Mouse (Mus musculus) thymus, adult 2 months (tissue): ENCODE data around the gene Pth2. TPM values are rescaled to one million over a fixed set of nuclear protein-coding genes. Genes with fewer than 3 reads are reported as not detected.

Experiments
- DNase-seq: peaks from one replicate; pipeline ENCODE4 v3.0.0; 2021
- H3K27ac ChIP-seq: fragments of 200-500 bp; 2 replicates; pipeline ENCODE4 v1.5.1; 2012; ENCODE audit warnings: low read length, control low read depth; ENCODE audit not compliant: control insufficient read depth, insufficient read depth
- H3K27me3 ChIP-seq: fragments of 200-500 bp; 2 replicates; pipeline ENCODE4 v1.6.1; 2012; ENCODE audit warnings: mild to moderate bottlenecking, low read length, moderate library complexity, mixed read lengths; ENCODE audit not compliant: control insufficient read depth, insufficient read depth
- H3K36me3 ChIP-seq: fragments of 200-500 bp; 2 replicates; pipeline ENCODE4 v1.6.1; 2012; ENCODE audit warnings: mild to moderate bottlenecking, low read length, moderate library complexity; ENCODE audit not compliant: control insufficient read depth, insufficient read depth
- H3K4me1 ChIP-seq: fragments of 200-500 bp; replicated peaks from 2 replicates; pipeline ENCODE4 v1.6.1; 2012; ENCODE audit warnings: low read length; ENCODE audit not compliant: control insufficient read depth, insufficient read depth
- H3K4me3 ChIP-seq: fragments of 200-500 bp; 2 replicates; pipeline ENCODE4 v1.5.1; 2012; ENCODE audit warnings: mild to moderate bottlenecking, low read length, control low read depth, moderate library complexity; ENCODE audit not compliant: control insufficient read depth, insufficient read depth
- CTCF ChIP-seq: fragments of 200-500 bp; IDR thresholded peaks from 2 replicates; pipeline ENCODE4 v1.5.1; 2012; ENCODE audit warnings: mild to moderate bottlenecking, control low read depth, low read length, moderate library complexity, borderline replicate concordance; ENCODE audit not compliant: control insufficient read depth, poor library complexity, insufficient read depth; ENCODE audit errors: extremely low read depth
- POLR2A ChIP-seq: fragments of 200-500 bp; IDR thresholded peaks from 2 replicates; pipeline ENCODE4 v1.6.1; 2012; ENCODE audit warnings: mild to moderate bottlenecking, low read length, control low read depth, moderate library complexity; ENCODE audit not compliant: control insufficient read depth, poor library complexity, insufficient read depth; ENCODE audit errors: extremely low read depth
- WGBS: fragments of 180-500 bp; shearing (Covaris S2); methylation state at CpG from one replicate; pipeline ENCODE4 v1.1.7; 2018; 5-methylcytosine and 5-hydroxymethylcytosine counted together
- polyA plus RNA-seq: library from polyadenylated mRNA; depleted of rRNA; stranded (reverse); fragments of >200 nt; gene quantifications from 2 replicates; pipeline ENCODE4 v1.2.3, GENCODE M21; 2012; rRNA removed

Pth2 gene
- not detected in 2 replicates for polyA plus RNA-seq

- H3K4me3 ChIP-seq, result no peak within 1 kb of the TSS
- WGBS, result 38% methylated on average over 20 of the region's 20 CpGs
- H3K4me1 ChIP-seq, result peaks cover 6% of the 10 kb centered on the region; the same call in 1 of the 2 replicates
- H3K27ac ChIP-seq, result no peak within 1 kb of the TSS
- no peak for DNase-seq
- TF ChIP-seq CTCF (no peak), POLR2A (no peak)
- H3K36me3 ChIP-seq, result no peaks in the 10 kb centered on the region
- H3K27me3 ChIP-seq, result peaks cover 27% of the 10 kb centered on the region
Measured at GRCm38 (mm10) chr7:45180896-45181477, at the start of gene Pth2. Gene Pth2 (plus strand): TSS chr7:45180995.

- Histone ChIP-seq H3K4me1 (peaks cover 42% of the 10 kb centered on the region), H3K36me3 (peaks cover 5% of the 10 kb centered on the region), H3K27ac (no peak overlapping the region), H3K4me3 (no peak overlapping the region), H3K27me3 (no peaks in the 10 kb centered on the region)
- 98% methylated on average over 11 of the region's 11 CpGs for WGBS
- no peak for DNase-seq
- no peak for TF ChIP-seq POLR2A
- TF ChIP-seq CTCF, result no peak
Measured at GRCm38 (mm10) chr7:45131850-45132249, 48.9 kb upstream of the Pth2 start.

- DNase-seq, result no peak
- no peak overlapping the region for H3K27ac ChIP-seq
- H3K27me3 ChIP-seq, result no peaks in the 10 kb centered on the region
- no peak overlapping the region for H3K4me3 ChIP-seq
- peaks cover 48% of the 10 kb centered on the region for H3K4me1 ChIP-seq
- no peak for TF ChIP-seq POLR2A
- WGBS, result 92% methylated on average over 8 of the region's 8 CpGs
- H3K36me3 ChIP-seq, result no peaks in the 10 kb centered on the region
Measured at GRCm38 (mm10) chr7:45133446-45134159, 47.2 kb upstream of the Pth2 start.

- no peak for DNase-seq
- peaks cover 45% of the 10 kb centered on the region for H3K4me1 ChIP-seq
- no peak for TF ChIP-seq POLR2A
- no peak for TF ChIP-seq CTCF
- no peak overlapping the region for H3K4me3 ChIP-seq
- H3K27ac ChIP-seq, result no peak overlapping the region
- H3K36me3 ChIP-seq, result no peaks in the 10 kb centered on the region
- 33% methylated on average over 12 of the region's 12 CpGs for WGBS
- no peaks in the 10 kb centered on the region for H3K27me3 ChIP-seq
Measured at GRCm38 (mm10) chr7:45134544-45135026, 46.2 kb upstream of the Pth2 start.

GRCm38 (mm10) chr7:45135370-45135769 lies 45.4 kb upstream of the Pth2 start:
- Histone ChIP-seq H3K4me1 (peaks cover 51% of the 10 kb centered on the region), H3K27me3 (no peaks in the 10 kb centered on the region), H3K4me3 (peak overlapping the region; percentile 41), H3K27ac (peak overlapping the region; percentile 64), H3K36me3 (no peaks in the 10 kb centered on the region)
- DNase-seq, result no peak
- WGBS, result 31% methylated on average over 3 of the region's 3 CpGs
- TF ChIP-seq CTCF, result no peak
- no peak for TF ChIP-seq POLR2A

GRCm38 (mm10) chr7:45135993-45136567 lies 44.7 kb upstream of the Pth2 start, which contains the start of the genes Gm45713 and Flt3l:
Gene Gm45713 (minus strand): TSS chr7:45136231.
Gene Flt3l (minus strand): TSS chr7:45136432.
- Histone ChIP-seq H3K36me3 (no peaks in the 10 kb centered on the region), H3K27me3 (no peaks in the 10 kb centered on the region), H3K4me1 (peaks cover 51% of the 10 kb centered on the region), H3K27ac (peak within 1 kb of the TSS; percentile 95), H3K4me3 (peak within 1 kb of the TSS; percentile 89)
- TF ChIP-seq CTCF, result peak; percentile 96
- 0 out of 2 replicates have a peak, but pooled peaks have one; percentile 36 for TF ChIP-seq POLR2A
- peak; percentile 89 for DNase-seq
- WGBS, result under 1% methylated on average over 29 of the region's 29 CpGs
